In the genomic region with DNA sequence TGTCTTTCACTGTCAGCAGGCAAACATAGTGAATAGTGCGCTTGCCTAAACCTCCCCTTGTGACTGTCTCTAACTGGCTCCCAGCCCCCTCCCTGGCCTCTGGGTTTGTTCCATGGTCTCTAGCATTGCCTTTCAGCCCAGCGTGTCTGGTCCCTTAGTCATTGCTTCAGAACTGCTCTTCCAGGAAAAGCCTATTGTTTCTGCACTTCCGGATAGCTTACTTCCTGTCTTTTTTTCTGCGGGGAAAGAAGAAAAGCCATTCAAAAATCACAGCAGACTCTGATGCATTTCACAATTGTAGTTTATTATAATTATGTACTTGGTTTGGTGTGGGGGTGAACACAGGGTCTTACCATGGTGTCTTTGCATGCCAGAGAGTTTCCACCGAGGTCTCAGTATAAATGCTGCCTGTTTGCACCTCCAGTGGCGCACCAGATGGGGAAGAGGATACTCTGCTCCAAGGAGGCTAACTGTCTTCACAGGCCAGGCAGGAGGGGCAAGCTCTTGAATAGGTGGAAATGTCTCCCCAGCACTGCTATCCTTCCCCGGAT, we compare ENCODE assay signal across 9 mouse cellular contexts. TPM values are rescaled to one million over a fixed set of nuclear protein-coding genes. Genes with fewer than 3 reads are reported as not detected.
DNase-seq lines count a peak whose midpoint lies in the region; ATAC-seq lines count a peak whose summit lies in the region.
"Had no signal": no experiment of that assay in that cellular context is flagged by ENCODE, and none has a peak within 500 bp of the region (broad histone marks: within the 10 kb centered on the region; RNA-seq: fewer than 3 reads in every experiment).

No protein-coding gene starts in this region.

- WGBS in midbrain, embryonic 10.5 days, result 78% methylated on average over 7 of the region's 7 CpGs
- WGBS in midbrain, embryonic 13.5 days, result 68% methylated on average over 7 of the region's 7 CpGs
- WGBS in heart, embryonic 13.5 days, result 44% methylated on average over 7 of the region's 7 CpGs
- 74% methylated on average over 7 of the region's 7 CpGs for WGBS in kidney, embryonic 16.5 days
- 78% methylated on average over 7 of the region's 7 CpGs for WGBS in forebrain, embryonic 16.5 days

- H3K4me3 ChIP-seq in midbrain, embryonic 10.5 days, result no peak overlapping the region
- no peak overlapping the region for H3K4me3 ChIP-seq in midbrain, embryonic 13.5 days (replicated peaks)
- H3K4me3 ChIP-seq in heart, embryonic 13.5 days, result no peak overlapping the region
- no peak overlapping the region for H3K4me3 ChIP-seq in kidney, embryonic 16.5 days (ENCODE audit: low read length)
- no peak overlapping the region for H3K4me3 ChIP-seq in forebrain, embryonic 16.5 days (replicated peaks; ENCODE audit: low read length)
- H3K4me3 ChIP-seq: myocyte had no signal

- no peak for ATAC-seq in midbrain, embryonic 13.5 days
- no peak for ATAC-seq in heart, embryonic 13.5 days (ENCODE audit: extremely low read depth, insufficient number of reproducible peaks, low FRiP score, low TSS enrichment)
- peak; percentile 59; the same call in 1 of the 2 replicates for ATAC-seq in kidney, embryonic 16.5 days (ENCODE audit: low FRiP score, low TSS enrichment)
- ATAC-seq in erythroid progenitor cell, adult 5-6 weeks (replicated peaks; ENCODE audit: low FRiP score, poor library complexity, severe bottlenecking), result no peak
- no peak for ATAC-seq in forebrain, embryonic 16.5 days

- no peak overlapping the region for H3K4me2 ChIP-seq in midbrain, embryonic 13.5 days (replicated peaks)
- no peak overlapping the region for H3K4me2 ChIP-seq in heart, embryonic 13.5 days
- H3K4me2 ChIP-seq in kidney, embryonic 16.5 days (replicated peaks; ENCODE audit: low read depth, low read length), result no peak overlapping the region
- no peak overlapping the region for H3K4me2 ChIP-seq in forebrain, embryonic 16.5 days (ENCODE audit: low read length)

- no peak for DNase-seq in midbrain, embryonic 10.5 days (ENCODE audit: low spot score)
- peak; percentile 66 to 79 for DNase-seq in lung, postnatal 4 days
- DNase-seq in layer of hippocampus, postnatal 10 days (ENCODE audit: low spot score in 2 of 2), result no peak

- H3K9me3 ChIP-seq in midbrain, embryonic 10.5 days (replicated peaks), result no peaks in the 10 kb centered on the region
- H3K9me3 ChIP-seq in midbrain, embryonic 13.5 days, result no peaks in the 10 kb centered on the region
- H3K9me3 ChIP-seq in heart, embryonic 13.5 days, result no peaks in the 10 kb centered on the region
- H3K9me3 ChIP-seq in kidney, embryonic 16.5 days (ENCODE audit: low read length), result no peaks in the 10 kb centered on the region
- no peaks in the 10 kb centered on the region for H3K9me3 ChIP-seq in forebrain, embryonic 16.5 days (ENCODE audit: control insufficient read depth, low read length)

- no peak overlapping the region for H3K9ac ChIP-seq in midbrain, embryonic 13.5 days (replicated peaks)
- H3K9ac ChIP-seq in heart, embryonic 13.5 days, result no peak overlapping the region
- no peak overlapping the region for H3K9ac ChIP-seq in kidney, embryonic 16.5 days (replicated peaks; ENCODE audit: low read length)
- no peak overlapping the region for H3K9ac ChIP-seq in forebrain, embryonic 16.5 days (replicated peaks; ENCODE audit: low read depth, low read length)

- H3K27me3 ChIP-seq in midbrain, embryonic 10.5 days (ENCODE audit: low read depth, poor library complexity, severe bottlenecking), result no peaks in the 10 kb centered on the region
- H3K27me3 ChIP-seq in midbrain, embryonic 13.5 days, result no peaks in the 10 kb centered on the region
- H3K27me3 ChIP-seq in heart, embryonic 13.5 days (replicated peaks), result no peaks in the 10 kb centered on the region
- no peaks in the 10 kb centered on the region for H3K27me3 ChIP-seq in kidney, embryonic 16.5 days (ENCODE audit: insufficient read depth, low read length)
- no peaks in the 10 kb centered on the region for H3K27me3 ChIP-seq in forebrain, embryonic 16.5 days (replicated peaks; ENCODE audit: control insufficient read depth, insufficient read depth, low read length)

- 0 out of 2 replicates have a peak overlapping the region, but pooled peaks have one; percentile 3 for H3K27ac ChIP-seq in midbrain, embryonic 10.5 days (replicated peaks)
- H3K27ac ChIP-seq in midbrain, embryonic 13.5 days, result no peak overlapping the region
- peak overlapping the region; percentile 70 for H3K27ac ChIP-seq in heart, embryonic 13.5 days (replicated peaks)
- H3K27ac ChIP-seq in kidney, embryonic 16.5 days (ENCODE audit: low read length), result peak overlapping the region; percentile 75
- H3K27ac ChIP-seq in forebrain, embryonic 16.5 days (ENCODE audit: low read length), result no peak overlapping the region

- H3K36me3 ChIP-seq in midbrain, embryonic 10.5 days, result no peaks in the 10 kb centered on the region
- no peaks in the 10 kb centered on the region for H3K36me3 ChIP-seq in midbrain, embryonic 13.5 days
- no peaks in the 10 kb centered on the region for H3K36me3 ChIP-seq in heart, embryonic 13.5 days
- no peaks in the 10 kb centered on the region for H3K36me3 ChIP-seq in kidney, embryonic 16.5 days (ENCODE audit: insufficient read depth, low read length)
- no peaks in the 10 kb centered on the region for H3K36me3 ChIP-seq in forebrain, embryonic 16.5 days (ENCODE audit: control insufficient read depth, insufficient read depth)

- 0 out of 2 replicates have a peak, but pooled peaks cover 5% of the 10 kb centered on the region for H3K4me1 ChIP-seq in midbrain, embryonic 10.5 days
- H3K4me1 ChIP-seq in midbrain, embryonic 13.5 days (replicated peaks), result no peaks in the 10 kb centered on the region
- peaks cover 5% of the 10 kb centered on the region; the same call in 1 of the 2 replicates for H3K4me1 ChIP-seq in heart, embryonic 13.5 days
- 0 out of 2 replicates have a peak, but pooled peaks cover 3% of the 10 kb centered on the region for H3K4me1 ChIP-seq in kidney, embryonic 16.5 days (ENCODE audit: insufficient read depth, low read length)
- H3K4me1 ChIP-seq in forebrain, embryonic 16.5 days (replicated peaks; ENCODE audit: control insufficient read depth, insufficient read depth, low read length), result no peaks in the 10 kb centered on the region

RNA-seq across cellular contexts. Expression of a gene that starts 35.7 kb away (rescaled TPM):
- 26.2 and 29.2 TPM in 2 replicates for polyA plus RNA-seq in midbrain, embryonic 10.5 days (2016; fragmentation: Nextera tagmentation; extraction: Ambion mirVana)
- polyA plus RNA-seq in midbrain, embryonic 13.5 days (2015; fragmentation: Nextera tagmentation; extraction: Ambion mirVana), result 19.4 and 22.1 TPM in 2 replicates
- polyA plus RNA-seq in heart, embryonic 13.5 days (2015; fragmentation: Nextera tagmentation; extraction: Ambion mirVana), result 32.7 and 35.0 TPM in 2 replicates
- 45.2 and 45.4 TPM in 2 replicates for polyA plus RNA-seq in kidney, embryonic 16.5 days (2015; fragmentation: Nextera tagmentation; extraction: Ambion mirVana)
- total RNA-seq in layer of hippocampus, postnatal 10 days (2021), result 10 to 100 TPM; 26.9 to 30.2 TPM
- total RNA-seq in erythroid progenitor cell, adult 5-6 weeks (2015; ENCODE audit: low replicate concordance), result not detected in 2 replicates
- total RNA-seq in erythroid progenitor cell, adult 5-6 weeks (2017; ENCODE audit: low replicate concordance), result 0.08 and 0.26 TPM in 2 replicates
- polyA plus RNA-seq in forebrain, embryonic 16.5 days (2015; fragmentation: Nextera tagmentation; extraction: Ambion mirVana), result 22.8 and 26.0 TPM in 2 replicates
- polyA plus RNA-seq: myocyte had no signal

Comparison
In these comparisons a context has a peak if more than half of its experiments do, and no peak if none do; other contexts are left out.
1. H3K27ac ChIP-seq: peak in midbrain, embryonic 10.5 days (single experiment), heart, embryonic 13.5 days (single experiment) and kidney, embryonic 16.5 days (single experiment); none in midbrain, embryonic 13.5 days (single experiment) and forebrain, embryonic 16.5 days (single experiment).
2. DNase-seq: peak in lung, postnatal 4 days (2 of 2); none in midbrain, embryonic 10.5 days (single experiment) and layer of hippocampus, postnatal 10 days (0 of 2).